Mouse (Mus musculus): ENCODE measurements around the gene Spata31d1b.

DNA sequence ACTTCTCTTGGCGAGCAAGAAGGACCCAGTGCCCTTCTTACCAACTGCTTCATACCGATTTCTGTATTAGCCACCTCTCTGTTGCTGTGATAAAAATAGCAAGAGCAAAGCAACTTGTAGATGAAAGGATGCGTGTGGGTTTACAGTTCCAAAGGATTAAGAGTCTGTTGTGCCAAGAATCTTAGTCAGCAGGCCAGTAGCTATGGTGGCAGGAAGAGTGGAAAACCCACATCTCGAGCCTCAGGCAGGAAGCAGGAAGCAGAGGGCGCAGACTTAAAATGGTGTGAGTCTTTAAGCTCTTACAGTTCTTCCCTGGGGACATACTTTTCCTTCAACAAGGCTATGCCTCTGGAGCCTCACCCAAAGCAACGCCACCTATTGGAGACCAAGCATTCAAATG lies 33.4 kb downstream of the Spata31d1b start:
- TF ChIP-seq CTCF (IDR thresholded peaks at IDR 0.05): no peak
- TF ChIP-seq EP300 (IDR thresholded peaks at IDR 0.05): no peak
